Mouse (Mus musculus) lung, embryonic 15.5 days (tissue): ENCODE results near the gene Lcn6. TPM values are rescaled to one million over a fixed set of nuclear protein-coding genes. Genes with fewer than 3 reads are reported as not detected.
"Not testable (repeated sequence)": the region's sequence is repeated elsewhere in the genome, so short reads cannot be mapped to it uniquely, and the experiment has no call there.

ENCODE experiments used
- ATAC-seq: fragments of 200-750 bp; cut with Nextera tagmentation; 2 replicates; pipeline ENCODE4 v1.8.0; 2017; ENCODE audit warnings: moderate number of reproducible peaks, borderline replicate concordance; ENCODE audit not compliant: low FRiP score, low TSS enrichment; ENCODE audit errors: extremely low read depth
- H3K27ac ChIP-seq: fragments of 300-500 bp; sonication (generic); 2 replicates; pipeline ENCODE4 v1.5.1; 2015; ENCODE audit warnings: moderate library complexity, mild to moderate bottlenecking, inconsistent platforms
- H3K27me3 ChIP-seq: fragments of 300-500 bp; sonication (generic); 2 replicates; pipeline ENCODE4 v1.6.1; 2015; ENCODE audit warnings: inconsistent platforms
- H3K36me3 ChIP-seq: fragments of 300-500 bp; sonication (generic); 2 replicates; pipeline ENCODE4 v1.6.1; 2015; ENCODE audit warnings: inconsistent platforms
- H3K4me1 ChIP-seq: fragments of 300-500 bp; sonication (generic); 2 replicates; pipeline ENCODE4 v1.6.1; 2015; ENCODE audit warnings: inconsistent platforms
- H3K4me2 ChIP-seq: fragments of 300-500 bp; sonication (generic); 2 replicates; pipeline ENCODE4 v1.6.1; 2015; ENCODE audit warnings: inconsistent platforms, mild to moderate bottlenecking, moderate library complexity
- H3K4me3 ChIP-seq: fragments of 300-500 bp; sonication (generic); 2 replicates; pipeline ENCODE4 v1.5.1; 2015; ENCODE audit warnings: mild to moderate bottlenecking, inconsistent platforms
- H3K9ac ChIP-seq: fragments of 300-500 bp; sonication (generic); 2 replicates; pipeline ENCODE4 v1.6.1; 2015; ENCODE audit warnings: inconsistent platforms
- H3K9me3 ChIP-seq: fragments of 300-500 bp; sonication (generic); 2 replicates; pipeline ENCODE4 v1.6.1; 2016; ENCODE audit warnings: inconsistent platforms
- WGBS: fragments of 180-500 bp; shearing (Covaris S2); methylation state at CpG from one replicate; pipeline ENCODE4 v1.1.7; 2015; 5-methylcytosine and 5-hydroxymethylcytosine counted together
- polyA plus RNA-seq: library from polyadenylated mRNA; unstranded; fragments of >200 nt; fragmentation: Nextera tagmentation; extraction: Ambion mirVana; gene quantifications from 2 replicates; pipeline ENCODE4 v1.2.1, GENCODE M21; 2015

The Lcn6 gene
- polyA plus RNA-seq, 1 experiment from 2014 or later = not detected

- ATAC-seq = no peak
- no peak overlapping the region for H3K4me2 ChIP-seq
- peaks cover 6% of the 10 kb centered on the region; the same call in 1 of the 2 replicates for H3K4me1 ChIP-seq
- 65% methylated on average over 4 of the region's 4 CpGs for WGBS
- no peak overlapping the region for H3K9ac ChIP-seq
- H3K36me3 ChIP-seq = no peaks in the 10 kb centered on the region
- no peak overlapping the region for H3K4me3 ChIP-seq
- H3K27ac ChIP-seq = no peak overlapping the region
- H3K9me3 ChIP-seq = no peaks in the 10 kb centered on the region
- no peaks in the 10 kb centered on the region for H3K27me3 ChIP-seq
These were observed 27.1 kb downstream of the Lcn6 start for GRCm38 (mm10) chr2:25703706-25704105.

DNA sequence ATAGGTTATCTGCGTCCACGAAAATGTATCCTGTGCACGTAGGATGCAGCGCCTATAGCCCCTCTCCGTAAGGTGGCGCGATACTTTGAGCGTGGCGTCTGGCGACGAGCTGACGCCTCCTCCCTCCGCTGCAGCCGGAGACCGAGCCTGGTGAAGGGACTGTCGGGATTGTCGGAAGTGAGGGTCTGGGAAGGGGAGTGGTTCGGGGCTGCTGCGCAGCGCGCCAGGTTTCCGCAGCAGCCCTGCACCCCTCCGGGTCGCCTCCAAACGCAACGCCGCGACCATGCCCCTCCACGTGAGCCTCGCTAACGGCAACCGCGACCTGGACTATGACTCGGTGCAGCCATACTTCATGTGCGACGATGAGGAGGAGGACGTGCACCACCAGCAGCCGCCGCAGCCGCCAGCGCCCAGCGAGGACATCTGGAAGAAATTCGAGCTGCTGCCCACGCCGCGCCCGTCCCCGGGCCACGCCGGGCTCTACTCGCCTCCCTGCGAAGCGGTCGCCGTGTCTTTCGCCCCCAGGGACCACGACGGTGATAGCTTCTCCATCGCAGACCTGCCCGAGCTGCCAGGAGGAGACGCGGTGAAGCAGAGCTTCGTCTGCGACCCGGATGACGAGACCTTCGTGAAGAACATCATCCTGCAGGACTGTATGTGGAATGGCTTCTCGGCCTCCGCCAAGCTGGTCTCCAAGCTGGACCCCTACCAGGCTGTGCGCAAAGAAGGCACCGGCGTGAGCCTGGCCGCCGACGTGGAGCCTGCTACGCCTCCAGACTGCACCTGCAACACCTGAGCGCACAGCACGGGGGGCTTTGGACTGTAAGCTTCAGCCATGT lies 30.3 kb downstream of the Lcn6 start, which contains the start of gene Bmyc:
Bmyc (plus strand) TSS at position 97 of the 839 bp plus-strand sequence.
- Histone ChIP-seq H3K4me2 (peak within 1 kb of the TSS; percentile 92), H3K36me3 (no peaks in the 10 kb centered on the region), H3K9me3 (no peaks in the 10 kb centered on the region), H3K27me3 (no peaks in the 10 kb centered on the region), H3K4me3 (peak within 1 kb of the TSS; percentile 86), H3K9ac (peak within 1 kb of the TSS; percentile 67), H3K27ac (peak within 1 kb of the TSS; percentile 73), H3K4me1 (peaks cover 6% of the 10 kb centered on the region; the same call in 1 of the 2 replicates)
- under 1% methylated on average over 78 of the region's 78 CpGs for WGBS
- ATAC-seq = peak; percentile 88

DNA sequence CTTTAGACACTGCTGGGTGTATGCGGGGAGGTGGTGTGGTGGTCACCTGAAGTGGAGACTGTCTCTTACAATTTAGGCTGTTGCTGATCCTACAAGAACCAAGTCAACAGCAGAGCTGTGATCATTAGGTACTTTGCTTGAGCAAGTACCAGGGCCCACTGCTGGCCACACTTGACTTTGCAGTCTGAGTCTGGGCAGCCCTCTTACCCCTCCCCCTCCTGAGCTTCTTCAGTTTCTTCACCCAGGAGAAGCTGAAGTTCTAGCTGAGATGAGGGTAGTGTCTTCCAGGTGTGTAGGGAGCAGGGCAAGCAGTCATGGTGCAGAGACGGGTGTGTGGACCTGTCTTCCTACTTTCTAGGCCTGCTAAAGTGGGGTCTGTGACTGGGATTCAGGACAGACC lies 31.5 kb downstream of the Lcn6 start:
- 58% methylated on average over 2 of the region's 2 CpGs for WGBS
- Histone ChIP-seq H3K4me2 (peak overlapping the region; percentile 20), H3K27me3 (no peaks in the 10 kb centered on the region), H3K9me3 (no peaks in the 10 kb centered on the region), H3K4me3 (no peak overlapping the region), H3K4me1 (peaks cover 6% of the 10 kb centered on the region; the same call in 1 of the 2 replicates), H3K27ac (no peak overlapping the region), H3K36me3 (no peaks in the 10 kb centered on the region), H3K9ac (no peak overlapping the region)
- ATAC-seq = no peak

GRCm38 (mm10) chr2:25709056-25709455 lies 32.5 kb downstream of the Lcn6 start:
- H3K36me3 ChIP-seq, H3K27me3 ChIP-seq, H3K9me3 ChIP-seq, H3K9ac ChIP-seq, H3K4me3 ChIP-seq, H3K4me1 ChIP-seq, H3K4me2 ChIP-seq, ATAC-seq, H3K27ac ChIP-seq: not testable (repeated sequence)
- 97% methylated on average over 1 of the region's 1 CpGs for WGBS

- not testable (repeated sequence) for H3K9me3 ChIP-seq, H3K9ac ChIP-seq, H3K27ac ChIP-seq, H3K4me1 ChIP-seq, ATAC-seq, H3K36me3 ChIP-seq, H3K27me3 ChIP-seq, H3K4me3 ChIP-seq, H3K4me2 ChIP-seq
- 81% methylated on average over 2 of the region's 2 CpGs for WGBS
These were observed 33.2 kb downstream of the Lcn6 start for GRCm38 (mm10) chr2:25709791-25710190.

- not testable (repeated sequence) for H3K4me1 ChIP-seq, H3K27me3 ChIP-seq, H3K4me2 ChIP-seq, H3K4me3 ChIP-seq, H3K36me3 ChIP-seq, H3K27ac ChIP-seq, ATAC-seq, H3K9me3 ChIP-seq, H3K9ac ChIP-seq
- 15% methylated on average over 3 of the region's 3 CpGs for WGBS
These were observed 35.1 kb downstream of the Lcn6 start for GRCm38 (mm10) chr2:25711641-25712040.

- Histone ChIP-seq H3K4me1 (no peaks in the 10 kb centered on the region), H3K4me2 (no peak overlapping the region), H3K27me3 (no peaks in the 10 kb centered on the region), H3K4me3 (no peak overlapping the region), H3K9ac (no peak overlapping the region), H3K9me3 (no peaks in the 10 kb centered on the region), H3K36me3 (no peaks in the 10 kb centered on the region), H3K27ac (no peak overlapping the region)
- no peak for ATAC-seq
These were observed 40.6 kb downstream of the Lcn6 start for GRCm38 (mm10) chr2:25717222-25717621.

Other genes starting within 250 kb of the Lcn6 start
- 4.5 and 4.8 TPM in 2 replicates for gene Abca2, start 248.1 kb upstream of the Lcn6 start, polyA plus RNA-seq
- 77.9 and 90.3 TPM in 2 replicates for gene Clic3, start 219.9 kb upstream of the Lcn6 start, polyA plus RNA-seq
- gene Paxx, start 215.7 kb upstream of the Lcn6 start, polyA plus RNA-seq = 31.5 and 37.0 TPM in 2 replicates
- gene Ptgds, start 206.7 kb upstream of the Lcn6 start, polyA plus RNA-seq = 10.2 and 24.3 TPM in 2 replicates
- gene Lcn12, start 182.9 kb upstream of the Lcn6 start, polyA plus RNA-seq = not detected in 2 replicates
- gene Fbxw5, start 176.0 kb upstream of the Lcn6 start, polyA plus RNA-seq = 72.8 and 76.2 TPM in 2 replicates
- gene C8g, start 175.1 kb upstream of the Lcn6 start, polyA plus RNA-seq = 5.8 and 6.6 TPM in 2 replicates
- gene Traf2, start 129.8 kb upstream of the Lcn6 start, polyA plus RNA-seq = 37.1 and 41.3 TPM in 2 replicates
- 311 and 323 TPM in 2 replicates for gene Edf1, start 118.9 kb upstream of the Lcn6 start, polyA plus RNA-seq
- 4.5 and 7.1 TPM in 2 replicates for gene Mamdc4, start 101.9 kb upstream of the Lcn6 start, polyA plus RNA-seq
- gene Phpt1, start 101.6 kb upstream of the Lcn6 start, polyA plus RNA-seq = 163 and 177 TPM in 2 replicates
- 0.09 TPM in 1 of 2 replicates, not detected in the other for gene Ajm1, start 95.0 kb upstream of the Lcn6 start, polyA plus RNA-seq
- 74.0 and 75.2 TPM in 2 replicates for gene Rabl6, start 68.3 kb upstream of the Lcn6 start, polyA plus RNA-seq
- 0.17 and 0.45 TPM in 2 replicates for gene Ccdc183, start 59.1 kb upstream of the Lcn6 start, polyA plus RNA-seq
- 26.8 and 27.2 TPM in 2 replicates for gene Tmem141, start 54.8 kb upstream of the Lcn6 start, polyA plus RNA-seq
- 2.4 and 3.6 TPM in 2 replicates for gene Fcna, start 48.8 kb upstream of the Lcn6 start, polyA plus RNA-seq
- 0.26 and 0.40 TPM in 2 replicates for gene Lcn8, start 23.7 kb upstream of the Lcn6 start, polyA plus RNA-seq
- not detected in 2 replicates for gene Lcn5, start 18.8 kb upstream of the Lcn6 start, polyA plus RNA-seq
- gene Lcn10, start 5.9 kb downstream of the Lcn6 start, polyA plus RNA-seq = not detected in 2 replicates
- not detected in 2 replicates for gene Obp2a, start 23.3 kb downstream of the Lcn6 start, polyA plus RNA-seq
- gene Bmyc, start 30.0 kb downstream of the Lcn6 start, polyA plus RNA-seq = 64.4 and 69.3 TPM in 2 replicates
- not detected in 2 replicates for gene Obp2b, start 60.2 kb downstream of the Lcn6 start, polyA plus RNA-seq
- gene Lcn3, start 88.8 kb downstream of the Lcn6 start, polyA plus RNA-seq = not detected in 2 replicates
- not detected in 2 replicates for gene Lcn11, start 100.2 kb downstream of the Lcn6 start, polyA plus RNA-seq
- gene Gm13539, start 105.5 kb downstream of the Lcn6 start, polyA plus RNA-seq = not detected in 2 replicates
- gene Glt6d1, start 139.1 kb downstream of the Lcn6 start, polyA plus RNA-seq = not detected in 2 replicates
- not detected in 2 replicates for gene Lcn9, start 146.4 kb downstream of the Lcn6 start, polyA plus RNA-seq
- not detected in 2 replicates for gene Sohlh1, start 170.5 kb downstream of the Lcn6 start, polyA plus RNA-seq
- 0.14 and 0.22 TPM in 2 replicates for gene Kcnt1, start 186.9 kb downstream of the Lcn6 start, polyA plus RNA-seq